ENCODE assay signal across 31 mouse cellular contexts in the genomic region with DNA sequence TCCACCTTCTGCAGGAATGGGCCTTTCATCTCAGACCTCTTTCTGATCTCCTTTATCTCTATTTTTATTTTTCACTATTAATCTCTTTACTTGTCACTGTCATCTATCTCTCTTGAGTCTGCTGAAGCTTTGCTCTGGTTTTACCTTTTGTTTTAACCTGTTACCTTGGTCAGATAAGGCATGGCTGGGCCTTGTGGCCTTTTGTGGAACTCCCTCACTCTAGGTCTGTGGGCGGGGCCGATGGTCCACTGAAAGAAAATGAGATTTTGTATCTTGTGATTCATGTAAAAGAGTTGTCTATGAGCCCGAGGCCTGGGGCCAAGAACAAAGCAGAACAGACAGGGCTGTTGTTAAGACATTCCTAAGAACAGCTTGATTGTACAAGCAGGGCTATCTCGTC. TPM values are rescaled to one million over a fixed set of nuclear protein-coding genes. Genes with fewer than 3 reads are reported as not detected.
"Had no signal": no experiment of that assay in that cellular context is flagged by ENCODE, and none has a peak within 500 bp of the region (broad histone marks: within the 10 kb centered on the region; RNA-seq: fewer than 3 reads in every experiment).

No protein-coding gene starts in this region.

RNA-seq across cellular contexts. Expression of a gene that starts 19.5 kb away (rescaled TPM):
- polyA plus RNA-seq: limb, embryonic 10.5 days; limb, embryonic 11.5 days; limb, embryonic 12.5 days; limb, embryonic 13.5 days; limb, embryonic 14.5 days; limb, embryonic 15.5 days; liver, adult 2 months; liver, embryonic 11.5 days; liver, embryonic 12.5 days; liver, embryonic 13.5 days; liver, embryonic 14.5 days; liver, embryonic 15.5 days; liver, embryonic 16.5 days; liver, postnatal 0 days; lung, adult 2 months; lung, embryonic 14.5 days; lung, embryonic 15.5 days; lung, embryonic 16.5 days; lung, postnatal 0 days; macrophage; midbrain, embryonic 10.5 days; midbrain, embryonic 11.5 days; midbrain, embryonic 12.5 days; midbrain, embryonic 13.5 days; midbrain, embryonic 14.5 days; midbrain, embryonic 15.5 days; midbrain, embryonic 16.5 days; midbrain, postnatal 0 days; myocyte; neural tube, embryonic 11.5 days; neural tube, embryonic 12.5 days had no signal

RNA-seq across cellular contexts. Expression of a gene that starts 49.5 kb away (rescaled TPM):
- polyA plus RNA-seq: limb, embryonic 10.5 days; limb, embryonic 11.5 days; limb, embryonic 12.5 days; limb, embryonic 13.5 days; limb, embryonic 14.5 days; limb, embryonic 15.5 days; liver, adult 2 months; liver, embryonic 11.5 days; liver, embryonic 12.5 days; liver, embryonic 13.5 days; liver, embryonic 14.5 days; liver, embryonic 15.5 days; liver, embryonic 16.5 days; liver, postnatal 0 days; lung, adult 2 months; lung, embryonic 14.5 days; lung, embryonic 15.5 days; lung, embryonic 16.5 days; lung, postnatal 0 days; macrophage; midbrain, embryonic 10.5 days; midbrain, embryonic 11.5 days; midbrain, embryonic 12.5 days; midbrain, embryonic 13.5 days; midbrain, embryonic 14.5 days; midbrain, embryonic 15.5 days; midbrain, embryonic 16.5 days; myocyte; neural tube, embryonic 11.5 days; neural tube, embryonic 12.5 days had no signal

RNA-seq across cellular contexts. Expression of a gene that starts 52.7 kb away (rescaled TPM):
- polyA plus RNA-seq: limb, embryonic 10.5 days; limb, embryonic 11.5 days; limb, embryonic 12.5 days; liver, adult 2 months; liver, embryonic 11.5 days; liver, embryonic 12.5 days; liver, embryonic 13.5 days; liver, embryonic 14.5 days; liver, embryonic 15.5 days; liver, embryonic 16.5 days; liver, postnatal 0 days; lung, adult 2 months; lung, embryonic 14.5 days; lung, embryonic 16.5 days; lung, postnatal 0 days; macrophage; midbrain, embryonic 10.5 days; midbrain, embryonic 11.5 days; midbrain, embryonic 12.5 days; midbrain, embryonic 13.5 days; midbrain, embryonic 14.5 days; midbrain, embryonic 15.5 days; midbrain, embryonic 16.5 days; myocyte; neural tube, embryonic 11.5 days; neural tube, embryonic 12.5 days had no signal
